Mouse (Mus musculus): Measurements from ENCODE around the gene Rab31.

DNA sequence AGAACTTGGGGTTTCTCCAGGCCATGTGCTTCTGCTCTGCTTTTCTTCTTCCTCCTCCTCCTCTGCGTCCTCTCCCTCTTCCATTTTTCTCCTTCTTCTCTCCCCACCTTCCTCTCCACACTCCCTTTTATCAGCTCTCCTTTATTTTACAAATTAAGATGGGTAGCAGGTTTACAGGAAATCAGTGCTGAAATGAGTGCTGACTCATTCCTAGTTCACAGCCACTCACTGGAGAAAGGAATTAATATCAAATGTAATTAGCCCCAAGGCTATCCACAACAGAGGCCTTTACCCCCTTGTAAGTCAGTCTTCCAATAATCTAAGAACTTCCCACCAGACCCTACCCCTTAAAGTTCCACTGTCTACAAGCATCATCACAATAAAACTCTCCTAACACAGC, 3.7 kb upstream of the Rab31 start:
- TF ChIP-seq HCFC1 (IDR thresholded peaks at IDR 0.05; ENCODE audit: borderline replicate concordance, insufficient read depth, low read length) (no peak), CHD2 (IDR thresholded peaks at IDR 0.05; ENCODE audit: low read depth, low read length) (no peak), ZC3H11A (IDR thresholded peaks at IDR 0.05; ENCODE audit: borderline replicate concordance, low read depth, low read length) (no peak), ZNF384 (IDR thresholded peaks at IDR 0.05; ENCODE audit: low read depth, low read length) (no peak), MAFK (IDR thresholded peaks at IDR 0.05; ENCODE audit: insufficient read depth, low read depth, low read length) (peak; percentile 62; the same call in 1 of the 2 replicates)

All from ES-E14 (cell line).